Mouse (Mus musculus) brain, embryonic 14.5 days (tissue): ENCODE measurements at regions not wholly inside any gene's neighbourhood (a gene's known extent, or its start where the extent isn't known, plus 50 kb on each side); places are given as distances from the start of the nearest gene placed in this dataset.

ENCODE experiments used
- CTCF ChIP-seq: fragments of 200-500 bp; IDR thresholded peaks from 2 replicates; pipeline ENCODE4 v1.5.1; 2012; ENCODE audit warnings: inconsistent platforms, mild to moderate bottlenecking, moderate library complexity, borderline replicate concordance; ENCODE audit not compliant: insufficient read depth, insufficient read length; ENCODE audit errors: extremely low read depth
- POLR2A ChIP-seq: fragments of 200-500 bp; IDR thresholded peaks from 2 replicates; pipeline ENCODE4 v1.6.1; 2012; ENCODE audit warnings: mild to moderate bottlenecking, inconsistent platforms, borderline replicate concordance; ENCODE audit not compliant: poor library complexity, insufficient read depth, insufficient read length, severe bottlenecking; ENCODE audit errors: extremely low read depth

GRCm38 (mm10) chr5:112133688-112134573, 118.4 kb downstream of the Cryba4 start:
- TF ChIP-seq CTCF, result no peak
- TF ChIP-seq POLR2A, result no peak
